Mouse (Mus musculus): ENCODE data around the gene I830077J02Rik. TPM values are rescaled to one million over a fixed set of nuclear protein-coding genes. Genes with fewer than 3 reads are reported as not detected.
"Not testable (repeated sequence)": the region's sequence is repeated elsewhere in the genome, so short reads cannot be mapped to it uniquely, and the experiment has no call there.

Gene I830077J02Rik
- polyA plus RNA-seq, 1 experiment from 2014 or later, result 4.4 TPM

DNA sequence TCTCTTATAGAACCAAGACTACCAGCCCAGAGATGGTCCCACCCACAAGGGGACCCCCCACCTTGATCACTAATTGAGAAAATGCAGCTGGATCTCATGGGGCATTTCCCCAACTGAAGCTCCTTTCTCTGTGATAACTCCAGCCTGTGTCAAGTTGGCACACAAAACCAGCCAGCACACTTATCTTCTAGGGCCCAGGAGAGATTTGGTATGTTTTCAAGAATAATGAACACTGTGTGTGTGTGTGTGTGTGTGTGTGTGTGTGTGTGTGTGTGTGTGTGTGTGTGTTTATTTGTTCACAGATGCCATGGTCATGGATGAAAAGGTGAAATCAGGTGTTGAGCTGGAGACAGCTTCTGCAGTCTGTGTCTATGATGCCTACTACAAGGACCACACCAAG is 16.0 kb downstream of the I830077J02Rik start:
- H3K4me3 ChIP-seq; ATAC-seq; H3K4me2 ChIP-seq; H3K9ac ChIP-seq; H3K36me3 ChIP-seq; H3K27ac ChIP-seq; H3K27me3 ChIP-seq (replicated peaks); H3K9me3 ChIP-seq (replicated peaks): not testable (repeated sequence)
- peaks cover 80% of the 10 kb centered on the region for H3K4me1 ChIP-seq

DNA sequence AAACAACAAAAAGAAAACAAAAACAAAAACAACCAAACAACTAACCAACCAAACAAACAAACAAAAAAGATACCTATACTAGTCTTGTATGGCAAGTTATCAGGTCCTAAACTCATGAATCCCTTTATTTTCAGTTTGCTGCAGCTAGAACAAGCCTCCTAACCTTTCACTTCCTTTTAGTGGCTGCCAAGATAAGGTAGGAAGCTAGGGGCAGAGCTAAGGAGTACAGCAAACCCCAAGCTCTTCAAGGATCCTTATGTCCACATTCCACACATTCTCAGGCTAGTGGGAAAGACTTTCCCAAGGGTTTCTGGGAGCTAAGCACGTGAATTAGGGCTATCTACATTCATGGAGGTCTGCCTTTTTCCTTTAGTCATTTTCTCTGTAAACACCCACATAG is 17.2 kb downstream of the I830077J02Rik start:
- no peak overlapping the region for H3K4me3 ChIP-seq
- H3K27me3 ChIP-seq (replicated peaks), result peaks cover 5% of the 10 kb centered on the region; the same call in 1 of the 2 replicates
- WGBS (ENCODE audit: insufficient replicate concordance), result 23% methylated on average over 1 of the region's 1 CpGs
- no peak overlapping the region for H3K9ac ChIP-seq
- H3K27ac ChIP-seq, result no peak overlapping the region; the same call in 1 of the 2 replicates
- no peak for ATAC-seq
- no peak overlapping the region for H3K4me2 ChIP-seq
- peaks cover 73% of the 10 kb centered on the region for H3K4me1 ChIP-seq
- H3K9me3 ChIP-seq (replicated peaks), result no peaks in the 10 kb centered on the region
- H3K36me3 ChIP-seq, result no peaks in the 10 kb centered on the region

DNA sequence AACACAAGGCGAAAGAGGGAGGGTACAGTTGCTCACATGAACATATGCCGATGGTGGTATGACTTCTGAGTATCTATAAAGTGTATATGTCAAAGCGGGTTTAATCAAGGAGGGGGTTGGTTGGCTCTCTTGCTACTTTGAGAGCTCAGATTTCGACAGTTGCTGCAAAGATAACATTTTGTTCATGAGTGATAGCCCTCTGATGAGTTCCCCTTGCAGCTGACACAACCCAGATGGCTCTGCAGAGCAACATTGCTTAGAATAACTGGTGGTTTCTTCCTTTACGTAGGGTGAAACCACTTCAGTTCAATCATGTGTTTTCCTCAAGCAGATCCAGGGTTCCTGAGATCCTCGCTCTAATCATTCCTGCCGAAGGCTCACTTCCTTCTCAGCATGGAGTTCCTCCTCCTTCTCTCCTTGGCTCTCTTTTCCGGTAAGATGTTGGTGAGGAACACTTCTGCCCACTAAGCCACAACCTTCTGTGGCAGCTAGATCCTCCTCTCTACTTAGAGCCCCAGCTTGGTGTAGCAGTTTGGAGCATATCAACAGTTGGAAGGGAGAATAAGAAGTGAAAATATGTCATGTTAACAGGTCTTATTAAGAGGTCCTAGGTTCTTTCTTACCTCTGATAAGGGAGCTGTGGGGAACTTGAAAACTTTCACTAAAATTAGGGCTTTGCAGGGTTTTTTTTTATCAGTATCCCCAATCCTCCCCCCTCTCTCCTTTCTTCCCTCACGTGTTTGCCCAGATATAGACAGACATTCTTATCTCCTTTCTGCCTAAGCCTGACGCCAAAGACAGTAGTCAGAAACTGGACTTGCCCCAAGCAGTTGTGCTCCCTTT is 18.4 kb downstream of the I830077J02Rik start:
- H3K9ac ChIP-seq, result peak overlapping the region; percentile 23; the same call in 1 of the 2 replicates

DNA sequence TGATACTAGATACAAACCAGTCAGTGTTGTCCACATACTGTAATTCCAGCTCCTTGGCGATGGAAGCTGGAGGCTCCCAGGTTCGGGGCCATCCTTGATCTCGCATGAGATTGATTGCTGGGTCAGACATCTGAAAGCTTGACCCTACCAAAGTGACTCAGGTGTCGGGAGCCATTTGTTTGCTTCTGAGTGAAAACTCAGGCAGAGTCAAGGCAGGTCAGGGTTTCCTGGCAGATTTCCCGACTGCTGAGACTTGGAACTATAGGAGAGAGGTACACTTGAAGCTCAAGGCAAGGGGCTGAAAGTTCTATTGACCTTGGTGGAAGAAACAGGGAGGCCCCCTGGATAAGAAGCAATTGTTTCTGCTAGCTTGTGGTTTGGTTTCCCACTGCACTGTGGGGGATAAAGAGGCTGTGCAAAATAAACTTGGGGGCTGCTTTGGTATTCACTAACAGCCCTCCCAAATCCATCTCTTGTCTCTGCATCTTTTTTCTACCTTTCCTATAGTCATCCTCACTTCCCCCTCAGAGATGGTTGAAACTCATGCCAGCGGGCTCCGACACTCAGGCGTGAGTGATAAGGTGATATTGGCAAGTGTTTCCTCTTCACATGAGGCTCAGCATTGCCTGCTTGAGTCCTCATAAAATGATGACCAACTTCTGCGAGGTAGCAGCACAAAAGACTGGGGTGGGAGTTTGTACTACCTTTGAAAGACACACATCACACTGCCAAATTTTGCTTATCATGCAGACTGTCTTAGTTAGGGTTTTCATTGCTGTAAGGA is 20.2 kb downstream of the I830077J02Rik start:
- Histone ChIP-seq H3K9me3 (replicated peaks) (no peaks in the 10 kb centered on the region), H3K27me3 (replicated peaks) (peaks cover 5% of the 10 kb centered on the region; the same call in 1 of the 2 replicates), H3K4me2 (no peak overlapping the region), H3K4me1 (peaks cover 49% of the 10 kb centered on the region), H3K9ac (no peak overlapping the region), H3K27ac (no peak overlapping the region), H3K36me3 (no peaks in the 10 kb centered on the region), H3K4me3 (no peak overlapping the region)
- WGBS (ENCODE audit: insufficient replicate concordance), result 39% methylated on average over 9 of the region's 9 CpGs
- no peak for ATAC-seq

More for the DNA sequence above, 18.4 kb downstream of the I830077J02Rik start:
- H3K27me3 ChIP-seq (replicated peaks), result peaks cover 5% of the 10 kb centered on the region; the same call in 1 of the 2 replicates
- ATAC-seq, result peak; percentile 77
- peak overlapping the region; percentile 56 for H3K4me2 ChIP-seq
- WGBS (ENCODE audit: insufficient replicate concordance), result 9% methylated on average over 10 of the region's 10 CpGs
- H3K9me3 ChIP-seq (replicated peaks), result no peaks in the 10 kb centered on the region
- peak overlapping the region; percentile 7; the same call in 1 of the 2 replicates for H3K4me3 ChIP-seq
- no peaks in the 10 kb centered on the region for H3K36me3 ChIP-seq
- peaks cover 61% of the 10 kb centered on the region for H3K4me1 ChIP-seq
- H3K27ac ChIP-seq, result peak overlapping the region; percentile 38

DNA sequence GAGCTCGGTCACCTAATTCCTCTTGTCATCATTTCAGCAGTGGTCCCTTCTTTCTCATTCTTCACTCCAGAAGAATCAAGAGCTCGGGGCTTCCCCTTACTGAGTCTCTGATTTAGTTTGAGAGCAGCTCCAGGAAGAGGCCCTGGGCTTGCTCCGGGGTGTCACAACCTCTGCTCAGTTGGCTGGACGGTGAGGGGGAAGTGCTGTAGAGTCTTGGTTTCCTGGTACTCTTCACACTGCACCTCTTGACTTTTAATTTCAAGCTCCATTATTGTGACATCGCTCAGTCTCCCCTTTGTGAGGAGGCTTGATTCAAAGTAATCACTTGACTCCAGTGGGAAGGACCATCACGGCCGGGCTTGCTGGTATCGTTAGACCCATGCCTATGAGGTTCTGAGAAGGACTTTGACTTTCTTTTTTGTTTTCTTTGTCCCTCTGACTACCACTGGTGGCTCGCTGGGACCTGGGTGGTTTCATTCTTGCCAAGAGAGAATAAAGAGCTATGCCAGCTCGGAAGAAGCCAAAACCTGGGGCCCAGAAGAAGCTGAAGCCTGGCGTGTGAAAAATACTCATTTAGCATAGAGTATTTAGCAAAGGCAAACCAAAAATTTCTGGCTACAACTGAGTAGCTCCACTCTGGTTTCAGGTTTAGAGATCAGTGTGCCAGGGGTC is 21.8 kb downstream of the I830077J02Rik start:
- ATAC-seq, result no peak
- 43% methylated on average over 11 of the region's 11 CpGs for WGBS (ENCODE audit: insufficient replicate concordance)
- Histone ChIP-seq H3K9me3 (replicated peaks) (no peaks in the 10 kb centered on the region), H3K4me3 (no peak overlapping the region), H3K4me2 (no peak overlapping the region), H3K27ac (no peak overlapping the region), H3K4me1 (peaks cover 42% of the 10 kb centered on the region), H3K9ac (no peak overlapping the region), H3K27me3 (replicated peaks) (peaks cover 5% of the 10 kb centered on the region; the same call in 1 of the 2 replicates), H3K36me3 (no peaks in the 10 kb centered on the region)

DNA sequence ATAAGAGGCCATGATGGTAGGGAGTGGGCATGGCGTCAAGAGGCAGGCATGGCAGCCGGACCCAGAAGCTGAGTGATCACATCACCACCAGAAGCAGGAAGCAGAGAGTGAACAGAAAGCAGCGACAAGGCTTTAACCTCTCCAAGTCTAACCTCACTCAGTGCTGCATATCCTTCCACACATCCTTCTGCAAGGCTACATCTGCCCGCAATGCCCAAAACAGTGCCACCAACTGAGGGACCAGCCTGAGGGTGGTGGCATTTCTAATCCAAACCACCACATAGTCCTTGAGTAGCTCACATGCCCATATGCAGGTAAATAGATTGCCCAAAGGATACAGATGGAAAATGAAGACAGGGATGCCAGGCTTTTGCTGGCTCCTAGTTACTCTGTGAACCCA is 23.5 kb downstream of the I830077J02Rik start:
- Histone ChIP-seq H3K9me3 (replicated peaks) (no peaks in the 10 kb centered on the region), H3K27me3 (replicated peaks) (peaks cover 5% of the 10 kb centered on the region; the same call in 1 of the 2 replicates), H3K36me3 (no peaks in the 10 kb centered on the region), H3K27ac (no peak overlapping the region), H3K4me3 (no peak overlapping the region), H3K4me1 (peaks cover 42% of the 10 kb centered on the region), H3K9ac (no peak overlapping the region), H3K4me2 (no peak overlapping the region)
- WGBS (ENCODE audit: insufficient replicate concordance), result 75% methylated on average over 4 of the region's 4 CpGs
- no peak for ATAC-seq

DNA sequence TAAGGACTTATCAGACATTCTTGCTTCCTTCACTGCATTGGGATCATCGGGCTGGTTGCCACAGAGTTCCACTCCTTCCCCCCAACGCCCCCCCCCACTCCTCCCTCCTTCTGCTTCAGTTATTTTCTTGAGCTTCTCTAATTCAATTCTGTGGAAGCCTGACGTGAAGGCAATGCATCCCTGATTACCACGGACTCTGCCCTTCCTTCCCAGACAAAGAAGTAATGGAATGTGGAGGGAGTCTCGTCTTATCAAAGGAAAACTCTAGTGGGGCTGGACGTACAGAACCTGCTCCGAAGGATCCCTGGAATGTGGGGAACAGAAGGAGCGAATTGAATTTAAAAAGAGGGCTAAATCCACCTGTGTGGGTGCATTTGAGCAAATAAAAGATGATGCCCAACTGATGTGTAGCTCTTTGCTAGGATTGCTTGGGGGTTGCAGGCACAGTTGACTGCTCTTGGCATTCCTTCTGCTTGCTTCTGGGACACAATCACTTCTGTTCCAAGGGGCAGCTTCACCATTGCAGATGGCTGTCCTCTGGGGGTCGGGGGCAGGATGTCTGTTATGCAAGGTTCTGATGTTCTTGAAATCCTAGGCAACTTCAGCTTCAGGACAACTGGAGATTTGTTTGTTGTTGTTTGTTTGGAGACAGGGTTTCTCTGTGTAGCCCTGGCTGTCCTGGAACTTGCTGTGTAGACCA is 24.4 kb downstream of the I830077J02Rik start:
- no peak for ATAC-seq
- H3K4me1 ChIP-seq, result peaks cover 37% of the 10 kb centered on the region
- no peaks in the 10 kb centered on the region for H3K9me3 ChIP-seq (replicated peaks)
- WGBS (ENCODE audit: insufficient replicate concordance), result 53% methylated on average over 9 of the region's 9 CpGs
- no peak overlapping the region for H3K27ac ChIP-seq
- no peak overlapping the region for H3K4me3 ChIP-seq
- H3K36me3 ChIP-seq, result no peaks in the 10 kb centered on the region
- peaks cover 5% of the 10 kb centered on the region; the same call in 1 of the 2 replicates for H3K27me3 ChIP-seq (replicated peaks)
- no peak overlapping the region for H3K4me2 ChIP-seq
- H3K9ac ChIP-seq, result no peak overlapping the region

DNA sequence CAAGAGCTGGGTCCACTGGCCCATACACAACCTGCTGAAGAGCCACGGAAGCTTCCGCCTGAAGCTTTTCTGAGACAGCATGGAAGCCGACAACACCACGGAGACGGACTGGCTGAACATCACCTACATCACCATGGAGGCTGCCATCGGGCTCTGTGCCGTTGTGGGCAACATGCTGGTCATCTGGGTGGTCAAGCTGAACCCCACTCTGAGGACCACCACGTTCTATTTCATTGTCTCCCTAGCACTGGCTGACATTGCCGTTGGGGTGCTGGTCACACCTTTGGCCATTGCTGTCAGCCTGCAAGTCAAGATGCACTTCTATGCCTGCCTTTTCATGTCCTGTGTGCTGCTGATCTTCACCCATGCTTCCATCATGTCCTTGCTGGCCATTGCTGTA is 27.7 kb downstream of the I830077J02Rik start:
- ATAC-seq, result no peak
- H3K9ac ChIP-seq, result no peak overlapping the region
- no peaks in the 10 kb centered on the region for H3K9me3 ChIP-seq (replicated peaks)
- no peaks in the 10 kb centered on the region for H3K27me3 ChIP-seq (replicated peaks)
- 80% methylated on average over 9 of the region's 9 CpGs for WGBS (ENCODE audit: insufficient replicate concordance)
- no peak overlapping the region for H3K4me3 ChIP-seq
- H3K4me1 ChIP-seq, result peaks cover 27% of the 10 kb centered on the region
- no peak overlapping the region for H3K27ac ChIP-seq
- H3K36me3 ChIP-seq, result no peaks in the 10 kb centered on the region
- peak overlapping the region; percentile 16; the same call in 1 of the 2 replicates for H3K4me2 ChIP-seq

DNA sequence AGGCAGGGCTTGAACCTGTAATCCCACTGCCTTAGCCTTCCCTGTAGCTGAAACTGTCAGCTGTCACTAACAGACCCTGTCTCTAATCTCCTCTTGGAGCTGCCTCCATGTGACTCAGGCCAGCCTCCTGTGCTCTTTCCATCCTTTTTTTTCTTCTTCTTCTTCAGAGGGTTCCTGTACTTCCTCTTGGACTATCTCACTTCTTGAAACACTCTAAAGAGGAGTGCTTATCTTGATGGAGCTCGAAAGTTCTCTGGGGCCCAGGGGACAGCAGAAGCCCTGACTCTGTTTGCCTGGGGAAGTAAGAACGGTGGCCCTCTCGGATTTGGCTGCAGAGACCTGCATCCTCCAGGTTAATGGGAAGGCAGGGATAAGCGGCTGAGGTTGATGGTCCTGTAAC is 28.3 kb downstream of the I830077J02Rik start:
- H3K4me3 ChIP-seq, result no peak overlapping the region
- H3K9ac ChIP-seq, result no peak overlapping the region
- H3K4me1 ChIP-seq, result peaks cover 31% of the 10 kb centered on the region
- H3K27ac ChIP-seq, result no peak overlapping the region
- no peak for ATAC-seq
- H3K4me2 ChIP-seq, result peak overlapping the region; percentile 16; the same call in 1 of the 2 replicates
- H3K36me3 ChIP-seq, result no peaks in the 10 kb centered on the region
- no peaks in the 10 kb centered on the region for H3K27me3 ChIP-seq (replicated peaks)
- WGBS (ENCODE audit: insufficient replicate concordance), result 17% methylated on average over 4 of the region's 4 CpGs
- H3K9me3 ChIP-seq (replicated peaks), result no peaks in the 10 kb centered on the region

DNA sequence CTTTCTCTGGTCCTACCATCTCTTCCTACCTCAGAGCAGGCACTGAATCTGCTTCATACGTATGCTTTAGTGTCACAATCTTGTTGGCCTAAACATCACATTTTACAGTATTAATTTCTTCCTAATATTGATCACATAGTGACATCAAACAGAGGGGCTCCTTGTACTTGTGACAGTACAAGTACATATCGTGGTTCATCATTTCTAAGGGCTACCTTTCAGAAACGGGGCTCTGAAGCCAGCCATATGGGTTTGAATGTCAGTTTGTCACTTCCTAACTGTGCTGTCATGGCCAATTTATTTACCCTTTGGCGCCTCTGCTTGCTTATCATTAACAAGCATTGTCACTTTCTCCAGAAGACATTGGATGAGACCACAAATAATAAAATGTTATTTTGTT is 31.0 kb downstream of the I830077J02Rik start:
- Histone ChIP-seq H3K4me2 (no peak overlapping the region), H3K27me3 (replicated peaks) (no peaks in the 10 kb centered on the region), H3K27ac (no peak overlapping the region), H3K4me3 (no peak overlapping the region), H3K36me3 (no peaks in the 10 kb centered on the region), H3K9me3 (replicated peaks) (no peaks in the 10 kb centered on the region), H3K9ac (no peak overlapping the region), H3K4me1 (peaks cover 26% of the 10 kb centered on the region)
- WGBS (ENCODE audit: insufficient replicate concordance), result 58% methylated on average over 4 of the region's 4 CpGs
- no peak for ATAC-seq

DNA sequence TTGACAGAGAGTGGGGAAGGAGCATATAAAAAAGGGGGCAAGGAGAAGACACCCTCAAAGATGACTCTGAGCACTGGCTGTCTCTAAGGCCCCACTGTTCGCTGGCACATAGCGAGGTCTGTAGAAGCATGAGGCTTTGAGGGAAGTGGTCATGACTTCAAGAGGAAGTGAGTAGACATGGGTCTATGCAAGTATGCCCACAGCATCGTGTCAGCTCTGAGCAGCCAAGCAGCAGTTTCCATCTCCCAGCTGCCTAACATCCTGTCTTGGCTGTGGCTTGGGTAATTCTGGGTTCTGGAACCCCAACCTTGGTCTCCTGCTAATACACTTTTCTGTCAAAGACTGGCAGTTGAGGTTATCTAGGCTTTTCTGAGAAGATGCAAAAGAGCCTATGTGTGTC is 31.7 kb downstream of the I830077J02Rik start:
- Histone ChIP-seq H3K4me3 (no peak overlapping the region), H3K27ac (no peak overlapping the region; the same call in 1 of the 2 replicates), H3K9ac (no peak overlapping the region), H3K4me2 (no peak overlapping the region), H3K4me1 (peaks cover 26% of the 10 kb centered on the region), H3K27me3 (replicated peaks) (no peaks in the 10 kb centered on the region), H3K36me3 (no peaks in the 10 kb centered on the region), H3K9me3 (replicated peaks) (no peaks in the 10 kb centered on the region)
- no peak for ATAC-seq
- WGBS (ENCODE audit: insufficient replicate concordance), result 17% methylated on average over 3 of the region's 3 CpGs
